Mouse (Mus musculus) heart, postnatal 0 days (tissue): ENCODE measurements around the gene Supt4a. TPM values are rescaled to one million over a fixed set of nuclear protein-coding genes. Genes with fewer than 3 reads are reported as not detected.

Experiments
- ATAC-seq: fragments of 200-750 bp; cut with Nextera tagmentation; 2 replicates; pipeline ENCODE4 v1.8.0; 2017; ENCODE audit warnings: low read depth, moderate number of reproducible peaks, moderate library complexity; ENCODE audit not compliant: insufficient read depth
- DNase-seq: peaks from one replicate; pipeline ENCODE4 v3.0.0-alpha.2; 2016; ENCODE audit warnings: low spot score
- H3K27ac ChIP-seq: fragments of 300-500 bp; sonication (generic); 2 replicates; pipeline ENCODE4 v1.5.1; 2014; ENCODE audit warnings: low read depth, mild to moderate bottlenecking
- H3K27me3 ChIP-seq: fragments of 300-500 bp; sonication (generic); 2 replicates; pipeline ENCODE4 v1.6.1; 2014; ENCODE audit warnings: low read length, mixed read lengths; ENCODE audit not compliant: control insufficient read depth, insufficient read depth
- H3K36me3 ChIP-seq: fragments of 300-500 bp; sonication (generic); replicated peaks from 2 replicates; pipeline ENCODE4 v1.6.1; 2014; ENCODE audit warnings: low read length, mixed read lengths; ENCODE audit not compliant: control insufficient read depth, insufficient read depth
- H3K4me1 ChIP-seq: fragments of 300-500 bp; sonication (generic); 2 replicates; pipeline ENCODE4 v1.6.1; 2014; ENCODE audit warnings: antibody characterized with exemption; ENCODE audit not compliant: control insufficient read depth, insufficient read depth
- H3K4me2 ChIP-seq: fragments of 300-500 bp; sonication (generic); 2 replicates; pipeline ENCODE4 v1.6.1; 2014; ENCODE audit warnings: low read depth, mild to moderate bottlenecking, low read length, moderate library complexity
- H3K4me3 ChIP-seq: fragments of 300-500 bp; sonication (generic); 2 replicates; pipeline ENCODE4 v1.5.1; 2014; ENCODE audit warnings: low read depth, low read length
- H3K9ac ChIP-seq: fragments of 300-500 bp; sonication (generic); replicated peaks from 2 replicates; pipeline ENCODE4 v1.6.1; 2014; ENCODE audit warnings: low read depth, low read length, mixed read lengths
- H3K9me3 ChIP-seq: fragments of 300-500 bp; sonication (generic); replicated peaks from 2 replicates; pipeline ENCODE4 v1.6.1; 2016; ENCODE audit warnings: low read length; ENCODE audit not compliant: control insufficient read depth
- CTCF ChIP-seq: IDR thresholded peaks from 2 replicates; pipeline ENCODE4 v1.5.1; 2016; ENCODE audit warnings: antibody characterized with exemption, control low read depth, low read depth
- EP300 ChIP-seq: IDR thresholded peaks from 2 replicates; pipeline ENCODE4 v1.6.1; 2016; ENCODE audit warnings: antibody characterized with exemption, low read depth
- WGBS: fragments of 180-500 bp; shearing (Covaris S2); extraction: QIAGEN DNeasy Blood & Tissue Kit; methylation state at CpG from one replicate; pipeline ENCODE4 v1.1.7; 2014; 5-methylcytosine and 5-hydroxymethylcytosine counted together
- polyA plus RNA-seq: library from polyadenylated mRNA; unstranded; fragments of >200 nt; fragmentation: Nextera tagmentation; extraction: Ambion mirVana; gene quantifications from 2 replicates; pipeline ENCODE4 v1.2.1, GENCODE M21; 2015
- total RNA-seq: library from RNA; depleted of rRNA; stranded (reverse); fragments of >200 nt; gene quantifications from 2 replicates; pipeline ENCODE4 v1.2.3, GENCODE M21; 2014; ENCODE audit warnings: low replicate concordance

The Supt4a gene
- total and polyA plus RNA-seq, 2 experiments from 2014 or later = 50.3 to 101 TPM

GRCm38 (mm10) chr11:87725964-87726562, 11.3 kb upstream of the Supt4a start:
- Histone ChIP-seq H3K4me1 (peaks cover 6% of the 10 kb centered on the region; the same call in 1 of the 2 replicates), H3K27ac (peak overlapping the region; percentile 50; the same call in 1 of the 2 replicates), H3K27me3 (no peaks in the 10 kb centered on the region), H3K4me3 (no peak overlapping the region), H3K9ac (no peak overlapping the region; the same call in 1 of the 2 replicates), H3K4me2 (no peak overlapping the region; the same call in 1 of the 2 replicates), H3K36me3 (no peaks in the 10 kb centered on the region), H3K9me3 (no peaks in the 10 kb centered on the region)
- DNase-seq (no peak), ATAC-seq (peak; percentile 51; the same call in 1 of the 2 replicates)
- no peak for TF ChIP-seq CTCF
- TF ChIP-seq EP300 = no peak
- WGBS = 23% methylated on average over 6 of the region's 6 CpGs

- H3K27ac ChIP-seq = peak overlapping the region; percentile 50; the same call in 1 of the 2 replicates
- H3K9ac ChIP-seq = no peak overlapping the region
- TF ChIP-seq CTCF = no peak
- DNase-seq = no peak
- H3K4me2 ChIP-seq = no peak overlapping the region
- H3K4me3 ChIP-seq = no peak overlapping the region
- no peaks in the 10 kb centered on the region for H3K27me3 ChIP-seq
- H3K36me3 ChIP-seq = no peaks in the 10 kb centered on the region
- 63% methylated on average over 11 of the region's 11 CpGs for WGBS
- ATAC-seq = no peak
- H3K9me3 ChIP-seq = no peaks in the 10 kb centered on the region
- peaks cover 6% of the 10 kb centered on the region; the same call in 1 of the 2 replicates for H3K4me1 ChIP-seq
Measured at GRCm38 (mm10) chr11:87727021-87727420, 10.3 kb upstream of the Supt4a start.

GRCm38 (mm10) chr11:87727471-87727870, 9.9 kb upstream of the Supt4a start:
- Histone ChIP-seq H3K4me3 (no peak overlapping the region), H3K4me1 (peaks cover 6% of the 10 kb centered on the region; the same call in 1 of the 2 replicates), H3K4me2 (no peak overlapping the region), H3K27ac (no peak overlapping the region; the same call in 1 of the 2 replicates), H3K36me3 (no peaks in the 10 kb centered on the region), H3K27me3 (no peaks in the 10 kb centered on the region), H3K9ac (no peak overlapping the region), H3K9me3 (no peaks in the 10 kb centered on the region)
- TF ChIP-seq CTCF = no peak
- TF ChIP-seq EP300 = no peak
- DNase-seq = no peak
- WGBS = 69% methylated on average over 4 of the region's 4 CpGs
- ATAC-seq = no peak

GRCm38 (mm10) chr11:87728850-87729592, 8.3 kb upstream of the Supt4a start:
- Histone ChIP-seq H3K4me2 (no peak overlapping the region), H3K27ac (no peak overlapping the region), H3K4me3 (no peak overlapping the region), H3K9me3 (no peaks in the 10 kb centered on the region), H3K27me3 (no peaks in the 10 kb centered on the region), H3K4me1 (peaks cover 6% of the 10 kb centered on the region; the same call in 1 of the 2 replicates), H3K9ac (no peak overlapping the region), H3K36me3 (no peaks in the 10 kb centered on the region)
- WGBS = 65% methylated on average over 18 of the region's 18 CpGs
- TF ChIP-seq CTCF (no peak), EP300 (no peak)
- DNase-seq (no peak), ATAC-seq (no peak)

- TF ChIP-seq EP300 (no peak), CTCF (no peak)
- Histone ChIP-seq H3K9ac (no peak overlapping the region), H3K4me3 (no peak overlapping the region), H3K27ac (no peak overlapping the region), H3K36me3 (no peaks in the 10 kb centered on the region), H3K4me1 (peaks cover 6% of the 10 kb centered on the region; the same call in 1 of the 2 replicates), H3K27me3 (no peaks in the 10 kb centered on the region), H3K4me2 (no peak overlapping the region), H3K9me3 (no peaks in the 10 kb centered on the region)
- 63% methylated on average over 13 of the region's 13 CpGs for WGBS
- ATAC-seq = no peak
- DNase-seq = no peak
Measured at GRCm38 (mm10) chr11:87729593-87730185, 7.7 kb upstream of the Supt4a start.
